Mouse (Mus musculus) heart, postnatal 0 days (tissue): Measurements from ENCODE around the gene Rrbp1.

Experiments
- CTCF ChIP-seq: IDR thresholded peaks from 2 replicates; pipeline ENCODE4 v1.5.1; 2016; ENCODE audit warnings: antibody characterized with exemption, control low read depth, low read depth
- EP300 ChIP-seq: IDR thresholded peaks from 2 replicates; pipeline ENCODE4 v1.6.1; 2016; ENCODE audit warnings: antibody characterized with exemption, low read depth

- TF ChIP-seq CTCF (no peak), EP300 (no peak)
Measured at GRCm38 (mm10) chr2:143903376-143904045, 107.6 kb downstream of the Rrbp1 start.
